Mouse (Mus musculus) heart, adult 2 months (tissue): Measurements from ENCODE around the gene Plpp7. TPM values are rescaled to one million over a fixed set of nuclear protein-coding genes. Genes with fewer than 3 reads are reported as not detected.

Experiments
- DNase-seq, 2 experiments: peaks; one replicate each; pipeline ENCODE4 v3.0.0; 2021
- H3K27ac ChIP-seq: fragments of 200-600 bp; 2 replicates; pipeline ENCODE4 v1.8.1; 2022
- H3K27me3 ChIP-seq: fragments of 200-500 bp; 2 replicates; pipeline ENCODE4 v1.6.1; 2012; ENCODE audit warnings: mild to moderate bottlenecking, low read length, inconsistent platforms, mixed read lengths; ENCODE audit not compliant: control insufficient read depth, insufficient read depth
- H3K36me3 ChIP-seq: fragments of 200-500 bp; 2 replicates; pipeline ENCODE4 v1.6.1; 2012; ENCODE audit warnings: low read length, inconsistent platforms; ENCODE audit not compliant: control insufficient read depth, insufficient read depth
- H3K4me1 ChIP-seq: fragments of 200-500 bp; 2 replicates; pipeline ENCODE4 v1.6.1; 2011; ENCODE audit warnings: low read length; ENCODE audit not compliant: control insufficient read depth, insufficient read depth
- H3K4me3 ChIP-seq: fragments of 200-600 bp; 2 replicates; pipeline ENCODE4 v1.8.1; 2022
- H3K79me2 ChIP-seq: fragments of 200-500 bp; replicated peaks from 2 replicates; pipeline ENCODE4 v1.6.1; 2012; ENCODE audit warnings: mild to moderate bottlenecking, inconsistent platforms, low read length, moderate library complexity, mixed read lengths; ENCODE audit not compliant: control insufficient read depth, insufficient read depth
- H3K9ac ChIP-seq: fragments of 200-500 bp; 2 replicates; pipeline ENCODE4 v1.6.1; 2012; ENCODE audit warnings: low read depth, mild to moderate bottlenecking, control low read depth, inconsistent platforms, low read length, mixed read lengths
- CTCF ChIP-seq: fragments of 200-600 bp; IDR thresholded peaks from 2 replicates; pipeline ENCODE4 v1.8.1; 2022; ENCODE audit warnings: antibody characterized with exemption, mild to moderate bottlenecking, moderate library complexity
- EP300 ChIP-seq: fragments of 200-500 bp; IDR thresholded peaks from 2 replicates; pipeline ENCODE4 v1.6.1; 2011; ENCODE audit warnings: low read depth, low read length, control low read depth; ENCODE audit not compliant: insufficient read depth
- POLR2A ChIP-seq: fragments of 200-500 bp; IDR thresholded peaks from 2 replicates; pipeline ENCODE4 v1.6.1; 2011; ENCODE audit warnings: mild to moderate bottlenecking, low read depth, low read length, control low read depth; ENCODE audit not compliant: insufficient read depth
- WGBS: fragments of 180-500 bp; shearing (Covaris S2); methylation state at CpG from one replicate; pipeline ENCODE4 v1.1.7; 2018; 5-methylcytosine and 5-hydroxymethylcytosine counted together
- intact Hi-C: fragments of 180-260 bp; cut with DNase I; formaldehyde crosslinking; loops from one replicate; pipeline ENCODE4 v1.15.1; 2025
- polyA plus RNA-seq: library from polyadenylated mRNA; depleted of rRNA; stranded (reverse); fragments of >200 nt; gene quantifications from 2 replicates; pipeline ENCODE4 v1.2.3, GENCODE M21; 2012
- total RNA-seq, 2 experiments: library from RNA; stranded (reverse); gene quantifications; 2 replicates each; pipeline ENCODE4 v1.2.3; 2021

Plpp7 gene
- total and polyA plus RNA-seq, 3 experiments: 33.6 to 56.3 (median 33.8) TPM

DNA sequence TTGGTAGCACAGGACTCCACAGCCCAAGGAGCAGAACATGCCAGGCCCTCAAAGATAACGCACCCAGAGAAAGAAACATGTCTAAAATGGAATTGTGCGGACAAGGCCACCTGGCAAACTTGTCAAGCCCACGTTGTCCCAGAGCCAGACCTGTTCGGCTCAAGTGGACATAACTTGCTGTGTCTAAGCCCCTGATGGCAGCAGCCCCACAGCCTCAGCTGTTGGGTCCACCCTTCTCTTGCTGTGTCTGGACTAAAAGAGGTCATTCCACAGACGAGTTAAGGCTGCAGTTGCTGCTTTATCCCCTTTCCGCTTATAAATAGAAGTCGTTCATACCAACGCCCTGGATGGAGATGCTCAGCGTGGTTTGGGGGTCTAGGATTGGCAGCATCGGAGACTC lies 38.8 kb upstream of the Plpp7 start:
- no peaks in the 10 kb centered on the region for H3K36me3 ChIP-seq
- no peak overlapping the region for H3K4me3 ChIP-seq
- no peaks in the 10 kb centered on the region for H3K79me2 ChIP-seq
- intact Hi-C loops: no loop called here
- TF ChIP-seq EP300 (no peak), CTCF (no peak), POLR2A (no peak)
- H3K9ac ChIP-seq: no peak overlapping the region
- 52% methylated on average over 10 of the region's 10 CpGs for WGBS
- no peak for DNase-seq
- no peak overlapping the region; the same call in 1 of the 2 replicates for H3K27ac ChIP-seq
- peaks cover 3% of the 10 kb centered on the region; the same call in 1 of the 2 replicates for H3K4me1 ChIP-seq
- H3K27me3 ChIP-seq: no peaks in the 10 kb centered on the region

- TF ChIP-seq CTCF (no peak), EP300 (no peak)
- Histone ChIP-seq H3K9ac (no peak overlapping the region), H3K36me3 (no peaks in the 10 kb centered on the region), H3K27ac (no peak overlapping the region), H3K4me3 (no peak overlapping the region), H3K79me2 (no peaks in the 10 kb centered on the region), H3K4me1 (peaks cover 3% of the 10 kb centered on the region; the same call in 1 of the 2 replicates), H3K27me3 (no peaks in the 10 kb centered on the region)
- 85% methylated on average over 2 of the region's 2 CpGs for WGBS
- no peak for DNase-seq
- intact Hi-C loops: no loop called here
Observed at GRCm38 (mm10) chr2:32057360-32057759, 38.0 kb upstream of the Plpp7 start.

GRCm38 (mm10) chr2:32057794-32058193 lies 37.5 kb upstream of the Plpp7 start:
- Histone ChIP-seq H3K36me3 (no peaks in the 10 kb centered on the region), H3K9ac (no peak overlapping the region), H3K27me3 (no peaks in the 10 kb centered on the region), H3K27ac (no peak overlapping the region), H3K79me2 (no peaks in the 10 kb centered on the region), H3K4me1 (peaks cover 3% of the 10 kb centered on the region; the same call in 1 of the 2 replicates), H3K4me3 (no peak overlapping the region)
- no peak for TF ChIP-seq POLR2A
- no peak for TF ChIP-seq CTCF
- TF ChIP-seq EP300: no peak
- WGBS: 82% methylated on average over 4 of the region's 4 CpGs
- intact Hi-C loops: no loop called here
- no peak for DNase-seq

GRCm38 (mm10) chr2:32058241-32058640 lies 37.1 kb upstream of the Plpp7 start:
- H3K9ac ChIP-seq: no peak overlapping the region
- H3K27me3 ChIP-seq: no peaks in the 10 kb centered on the region
- intact Hi-C loops: no loop called here
- no peak for TF ChIP-seq POLR2A
- TF ChIP-seq CTCF: no peak
- no peak for TF ChIP-seq EP300
- peaks cover 7% of the 10 kb centered on the region; the same call in 1 of the 2 replicates for H3K4me1 ChIP-seq
- no peak overlapping the region for H3K4me3 ChIP-seq
- no peak overlapping the region for H3K27ac ChIP-seq
- WGBS: 88% methylated on average over 9 of the region's 9 CpGs
- no peaks in the 10 kb centered on the region for H3K79me2 ChIP-seq
- DNase-seq: no peak
- no peaks in the 10 kb centered on the region for H3K36me3 ChIP-seq

- no peak overlapping the region for H3K9ac ChIP-seq
- H3K79me2 ChIP-seq: no peaks in the 10 kb centered on the region
- H3K4me1 ChIP-seq: peaks cover 8% of the 10 kb centered on the region; the same call in 1 of the 2 replicates
- no peak overlapping the region for H3K4me3 ChIP-seq
- TF ChIP-seq EP300 (no peak), CTCF (no peak), POLR2A (no peak)
- intact Hi-C loops: no loop called here
- DNase-seq: no peak
- no peaks in the 10 kb centered on the region for H3K36me3 ChIP-seq
- WGBS: 64% methylated on average over 5 of the region's 5 CpGs
- H3K27ac ChIP-seq: no peak overlapping the region
- no peaks in the 10 kb centered on the region for H3K27me3 ChIP-seq
Observed at GRCm38 (mm10) chr2:32058716-32059115, 36.6 kb upstream of the Plpp7 start.

- H3K4me3 ChIP-seq: no peak overlapping the region
- H3K27me3 ChIP-seq: no peaks in the 10 kb centered on the region
- H3K9ac ChIP-seq: no peak overlapping the region
- no peaks in the 10 kb centered on the region for H3K36me3 ChIP-seq
- H3K27ac ChIP-seq: no peak overlapping the region
- TF ChIP-seq EP300 (no peak), CTCF (no peak), POLR2A (no peak)
- intact Hi-C loops: no loop called here
- no peak for DNase-seq
- peaks cover 10% of the 10 kb centered on the region; the same call in 1 of the 2 replicates for H3K4me1 ChIP-seq
- 53% methylated on average over 6 of the region's 6 CpGs for WGBS
- H3K79me2 ChIP-seq: no peaks in the 10 kb centered on the region
Observed at GRCm38 (mm10) chr2:32059613-32060012, 35.7 kb upstream of the Plpp7 start.

DNA sequence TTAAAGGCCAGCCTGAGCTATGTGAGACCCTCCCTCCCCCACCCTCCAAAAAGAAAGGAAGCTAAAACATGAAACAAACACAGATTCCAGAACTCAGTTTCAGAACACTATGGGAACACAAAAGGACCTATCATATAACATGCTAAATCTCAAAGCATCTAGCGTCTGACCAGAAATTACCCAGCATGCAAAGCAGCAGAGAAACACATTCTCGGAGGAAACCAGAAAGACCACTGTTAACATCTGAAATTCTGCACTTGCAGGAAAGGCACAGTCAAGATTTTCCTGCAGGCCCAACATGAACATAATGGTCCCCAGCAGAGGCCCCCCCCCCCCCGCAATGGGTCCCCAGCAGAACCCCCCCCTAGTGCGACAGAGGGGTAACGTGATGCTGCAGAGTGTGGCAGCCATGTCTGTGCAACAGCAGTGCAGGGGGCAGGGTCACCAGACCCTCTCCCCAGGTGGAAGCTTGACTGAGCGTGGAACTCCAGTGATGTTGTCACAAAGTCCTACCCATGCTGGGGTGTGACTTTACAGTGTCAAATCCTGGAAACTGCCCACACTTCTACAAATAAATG lies 35.0 kb upstream of the Plpp7 start:
- DNase-seq: no peak
- no peak overlapping the region for H3K9ac ChIP-seq
- intact Hi-C loops: no loop called here
- no peaks in the 10 kb centered on the region for H3K27me3 ChIP-seq
- no peaks in the 10 kb centered on the region for H3K79me2 ChIP-seq
- no peak overlapping the region for H3K27ac ChIP-seq
- H3K4me1 ChIP-seq: peaks cover 10% of the 10 kb centered on the region; the same call in 1 of the 2 replicates
- H3K36me3 ChIP-seq: no peaks in the 10 kb centered on the region
- no peak overlapping the region for H3K4me3 ChIP-seq
- TF ChIP-seq POLR2A (no peak), EP300 (no peak), CTCF (no peak)
- 75% methylated on average over 6 of the region's 6 CpGs for WGBS
